Mouse (Mus musculus) kidney, adult 11 months (tissue): ENCODE measurements around the gene Esrra.
"Not testable (repeated sequence)": the region's sequence is repeated elsewhere in the genome, so short reads cannot be mapped to it uniquely, and the experiment has no call there.

Experiments
- DNase-seq: peaks from one replicate; pipeline ENCODE4 v3.0.0; 2022

Gene Esrra

GRCm38 (mm10) chr19:6919876-6920740, 1.5 kb downstream of the Esrra start:
- peak; percentile 91 for DNase-seq

- peak; percentile 46 for DNase-seq
These were observed 2.2 kb downstream of the Esrra start for GRCm38 (mm10) chr19:6919431-6919830.

GRCm38 (mm10) chr19:6918321-6918720, 3.3 kb downstream of the Esrra start:
- DNase-seq, result peak; percentile 41

- no peak for DNase-seq
These were observed 5.1 kb downstream of the Esrra start for GRCm38 (mm10) chr19:6916496-6916895.

- no peak for DNase-seq
These were observed 6.3 kb downstream of the Esrra start for GRCm38 (mm10) chr19:6915276-6915675.

GRCm38 (mm10) chr19:6914540-6914939, 7.1 kb downstream of the Esrra start:
- DNase-seq, result no peak

GRCm38 (mm10) chr19:6913991-6914390, 7.6 kb downstream of the Esrra start:
- DNase-seq, result no peak

- DNase-seq, result no peak
These were observed 8.6 kb downstream of the Esrra start for GRCm38 (mm10) chr19:6913036-6913435.

- no peak for DNase-seq
These were observed 9.2 kb downstream of the Esrra start for GRCm38 (mm10) chr19:6912205-6912970.

- no peak for DNase-seq
These were observed 10.2 kb downstream of the Esrra start for GRCm38 (mm10) chr19:6911101-6912074.

- not testable (repeated sequence) for DNase-seq
These were observed 11.3 kb downstream of the Esrra start for GRCm38 (mm10) chr19:6910306-6910705.

- peak; percentile 93 for DNase-seq
These were observed 11.9 kb downstream of the Esrra start, which contains the start of the genes Trmt112 and Prdx5 for GRCm38 (mm10) chr19:6909507-6910289. Trmt112 (plus strand) TSS chr19:6909698. Prdx5 (minus strand) TSS chr19:6910106.

- peak; percentile 36 for DNase-seq
These were observed 12.6 kb downstream of the Esrra start for GRCm38 (mm10) chr19:6909021-6909420.

- DNase-seq, result peak; percentile 54
These were observed 13.6 kb downstream of the Esrra start for GRCm38 (mm10) chr19:6907811-6908540.

- peak; percentile 30 for DNase-seq
These were observed 14.5 kb downstream of the Esrra start for GRCm38 (mm10) chr19:6907094-6907493.

- peak; percentile 62 for DNase-seq
These were observed 15.4 kb downstream of the Esrra start for GRCm38 (mm10) chr19:6906199-6906598.

GRCm38 (mm10) chr19:6905498-6906159, 16.0 kb downstream of the Esrra start:
- DNase-seq, result peak; percentile 52

GRCm38 (mm10) chr19:6904846-6905245, 16.8 kb downstream of the Esrra start:
- peak; percentile 93 for DNase-seq

- DNase-seq, result peak; percentile 73
These were observed 18.6 kb downstream of the Esrra start for GRCm38 (mm10) chr19:6903031-6903430.

- DNase-seq, result peak; percentile 66
These were observed 22.0 kb downstream of the Esrra start for GRCm38 (mm10) chr19:6899641-6900040.
